ENCODE assay signal across 8 mouse cellular contexts in the genomic region with DNA sequence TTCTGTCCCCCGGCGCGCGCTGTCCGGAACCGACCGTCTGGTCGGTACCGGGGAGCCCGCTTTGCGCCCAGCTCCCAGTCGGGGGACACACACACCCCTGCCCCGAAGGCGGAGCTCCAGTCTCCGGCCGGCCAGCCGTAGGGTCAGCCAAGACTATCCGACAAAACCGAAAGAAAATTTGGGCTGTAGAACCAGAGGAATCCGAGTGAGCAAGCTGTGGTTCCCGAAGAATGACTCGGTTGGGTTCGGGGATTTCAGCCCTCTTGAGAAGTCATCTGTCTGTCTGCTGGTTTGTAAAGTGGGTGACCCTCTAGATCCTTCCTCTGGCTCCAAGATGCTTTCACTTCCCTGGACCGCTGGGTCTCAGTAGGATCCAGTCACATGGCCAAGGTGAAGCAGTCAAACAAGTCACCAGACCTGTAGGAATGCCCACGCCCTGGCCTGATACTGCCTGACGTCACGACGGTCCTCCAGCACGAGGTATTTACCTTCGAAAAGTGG. TPM values are rescaled to one million over a fixed set of nuclear protein-coding genes. Genes with fewer than 3 reads are reported as not detected.
A peak's percentile ranks its signal among the peaks of the same experiment; 100 is the strongest.
DNase-seq lines count a peak whose midpoint lies in the region; ATAC-seq and TF ChIP-seq lines count a peak whose summit lies in the region.

Gene Cxcl16 (minus strand): TSS at position 384 of the 501 bp plus-strand sequence.

- no peaks in the 10 kb centered on the region for H3K9me3 ChIP-seq in hindbrain, postnatal 0 days (ENCODE audit: low read length)
- no peaks in the 10 kb centered on the region for H3K9me3 ChIP-seq in liver, embryonic 14.5 days (ENCODE audit: control insufficient read depth, low read length)

- no peak for ATAC-seq in hindbrain, postnatal 0 days
- no peak for ATAC-seq in liver, embryonic 14.5 days (ENCODE audit: insufficient read depth)
- ATAC-seq in cerebellum, adult (ENCODE audit: insufficient number of reproducible peaks, low FRiP score, low TSS enrichment) = no peak

- H3K4me3 ChIP-seq in hindbrain, postnatal 0 days (ENCODE audit: low read length) = peak within 1 kb of the TSS; percentile 49
- H3K4me3 ChIP-seq in liver, embryonic 14.5 days (ENCODE audit: insufficient read depth in 1 of 2, low read depth in 2 of 2, low read length in 2 of 2) = peak within 1 kb of the TSS; percentile 37 to 50

- H3K36me3 ChIP-seq in hindbrain, postnatal 0 days (ENCODE audit: insufficient read depth, low read length) = no peaks in the 10 kb centered on the region
- H3K36me3 ChIP-seq in liver, embryonic 14.5 days (replicated peaks; ENCODE audit: control insufficient read depth, insufficient read depth, low read depth) = no peaks in the 10 kb centered on the region

- TF ChIP-seq EP300 in liver, embryonic 14.5 days (IDR thresholded peaks at IDR 0.05; ENCODE audit: low read depth) = no peak

- TF ChIP-seq CTCF in hindbrain, postnatal 0 days (IDR thresholded peaks at IDR 0.05; ENCODE audit: low read depth) = no peak
- TF ChIP-seq CTCF in liver, embryonic 14.5 days (IDR thresholded peaks at IDR 0.05; ENCODE audit: low read depth) = no peak

- peak within 1 kb of the TSS; percentile 53 for H3K9ac ChIP-seq in hindbrain, postnatal 0 days (replicated peaks; ENCODE audit: low read length)
- no peak within 1 kb of the TSS for H3K9ac ChIP-seq in liver, embryonic 14.5 days (replicated peaks)

- no peaks in the 10 kb centered on the region for H3K4me1 ChIP-seq in hindbrain, postnatal 0 days (ENCODE audit: insufficient read depth, low read length)
- H3K4me1 ChIP-seq in liver, embryonic 14.5 days (replicated peaks; ENCODE audit: control insufficient read depth in 2 of 2, insufficient read depth in 2 of 2, low read length in 1 of 2) = 0 out of 4 replicates have a peak, but pooled peaks cover 0 to 2% of the 10 kb centered on the region in 2 experiments

- peak; percentile 41 to 46 for DNase-seq in B cell, adult 2 months
- DNase-seq in adrenal gland, postnatal 36 days = peak; percentile 55 to 69
- DNase-seq in gastrocnemius, postnatal 14 days = peak; percentile 53
- peak; percentile 2 for DNase-seq in hindbrain, postnatal 0 days (ENCODE audit: low spot score)
- DNase-seq in liver, embryonic 14.5 days (ENCODE audit: low read depth in 3 of 3, low spot score in 3 of 3) = no peak
- peak; percentile 17 to 33 for DNase-seq in natural killer cell, adult 2 months (ENCODE audit: low spot score in 2 of 2)
- no peak for DNase-seq in c-Kit-positive CD71-positive TER-119-positive erythroid progenitor cells, embryonic 14.5 days (ENCODE audit: low spot score)

- peaks cover 8% of the 10 kb centered on the region; the same call in 1 of the 2 replicates for H3K27me3 ChIP-seq in hindbrain, postnatal 0 days (ENCODE audit: insufficient read depth, low read length)
- H3K27me3 ChIP-seq in liver, embryonic 14.5 days (ENCODE audit: control insufficient read depth, insufficient read depth, low read length) = peaks cover 23% of the 10 kb centered on the region

- H3K4me2 ChIP-seq in hindbrain, postnatal 0 days (ENCODE audit: low read depth, low read length) = peak within 1 kb of the TSS; percentile 92
- peak within 1 kb of the TSS; percentile 61 for H3K4me2 ChIP-seq in liver, embryonic 14.5 days (ENCODE audit: low read depth)

- no peak within 1 kb of the TSS; the same call in 1 of the 2 replicates for H3K27ac ChIP-seq in hindbrain, postnatal 0 days
- H3K27ac ChIP-seq in liver, embryonic 14.5 days = no peak within 1 kb of the TSS

- WGBS in hindbrain, postnatal 0 days = 4% methylated on average over 30 of the region's 30 CpGs
- WGBS in liver, embryonic 14.5 days (ENCODE audit: insufficient replicate concordance) = 2% methylated on average over 30 of the region's 30 CpGs

- intact Hi-C loops in gastrocnemius, postnatal 14 days (cut with DNase I; ENCODE audit: low total_unique reads) = loop anchor here (5.0 to 10.0 kb wide), 2 partner anchors 43 to 145 kb away; no protein-coding TSS in a partner anchor

RNA-seq across cellular contexts. Expression of gene Cxcl16, which starts in this region (rescaled TPM):
- total RNA-seq in adrenal gland, postnatal 36 days (2021) = 1 to 10 TPM; 7.4 to 8.5 TPM
- total RNA-seq in gastrocnemius, postnatal 14 days (2021) = 1 to 10 TPM; 2.6 to 3.1 TPM
- total RNA-seq in hindbrain, postnatal 0 days (2014; rRNA removed) = 2.8 and 3.3 TPM in 2 replicates
- polyA plus RNA-seq in hindbrain, postnatal 0 days (2015; fragmentation: Nextera tagmentation; extraction: Ambion mirVana) = 3.4 and 4.1 TPM in 2 replicates
- 0.94 and 1.1 TPM in 2 replicates for polyA plus RNA-seq in liver, embryonic 14.5 days (2012; rRNA removed)
- polyA plus RNA-seq in liver, embryonic 14.5 days (2014; fragmentation: Nextera tagmentation; extraction: Ambion mirVana) = 0.79 and 1.5 TPM in 2 replicates

Comparison
In these comparisons a context has a peak if more than half of its experiments do, and no peak if none do; other contexts are left out.
1. DNase-seq: peak in B cell, adult 2 months (2 of 2), adrenal gland, postnatal 36 days (2 of 2), gastrocnemius, postnatal 14 days (single experiment), hindbrain, postnatal 0 days (single experiment) and natural killer cell, adult 2 months (2 of 2); none in liver, embryonic 14.5 days (0 of 3) and c-Kit-positive CD71-positive TER-119-positive erythroid progenitor cells, embryonic 14.5 days (single experiment).